Mouse (Mus musculus) erythroblast, embryonic 14.5 days (primary cell): ENCODE measurements around the gene Cdkn1c. TPM values are rescaled to one million over a fixed set of nuclear protein-coding genes. Genes with fewer than 3 reads are reported as not detected.

Experiments used
- H3K27me3 ChIP-seq: 2 replicates; pipeline ENCODE4 v1.6.1; 2012; ENCODE audit warnings: inconsistent platforms; ENCODE audit not compliant: control insufficient read depth
- H3K36me3 ChIP-seq: 2 replicates; pipeline ENCODE4 v1.6.1; 2012; ENCODE audit warnings: mild to moderate bottlenecking, inconsistent platforms; ENCODE audit not compliant: control insufficient read depth
- H3K4me1 ChIP-seq: 2 replicates; pipeline ENCODE4 v1.6.1; 2012; ENCODE audit warnings: inconsistent platforms; ENCODE audit not compliant: control insufficient read depth
- H3K4me3 ChIP-seq: replicated peaks from 2 replicates; pipeline ENCODE3; 2012; ENCODE audit warnings: moderate library complexity, mild to moderate bottlenecking, inconsistent platforms
- H3K9me3 ChIP-seq: 2 replicates; pipeline ENCODE4 v1.6.1; 2012; ENCODE audit warnings: low read length, inconsistent platforms, mixed read lengths; ENCODE audit not compliant: control insufficient read depth
- GATA1 ChIP-seq: IDR thresholded peaks from 2 replicates; pipeline ENCODE4 v1.6.1; 2012; ENCODE audit warnings: low read length, inconsistent platforms, mixed read lengths
- TAL1 ChIP-seq: IDR thresholded peaks from 3 replicates; pipeline ENCODE4 v1.6.1; 2012; ENCODE audit warnings: low read length, inconsistent platforms, mixed read lengths
- polyA plus RNA-seq: library from polyadenylated mRNA; stranded (reverse); fragments of >175 nt; gene quantifications from 2 replicates; pipeline ENCODE4 v1.2.3, GENCODE M21; 2012

The Cdkn1c gene
- polyA plus RNA-seq, 1 experiment, result 0.92 TPM

GRCm38 (mm10) chr7:143500912-143501311 is 40.1 kb upstream of the Cdkn1c start:
- peaks cover 67% of the 10 kb centered on the region for H3K27me3 ChIP-seq
- peaks cover 5% of the 10 kb centered on the region for H3K4me1 ChIP-seq
- H3K4me3 ChIP-seq, result no peak overlapping the region
- H3K9me3 ChIP-seq, result peaks cover 2% of the 10 kb centered on the region; the same call in 1 of the 2 replicates
- H3K36me3 ChIP-seq, result no peaks in the 10 kb centered on the region
- no peak for TF ChIP-seq TAL1
- TF ChIP-seq GATA1, result no peak

- H3K27me3 ChIP-seq, result peaks cover 50% of the 10 kb centered on the region
- TF ChIP-seq GATA1 (no peak), TAL1 (no peak)
- peaks cover 2% of the 10 kb centered on the region; the same call in 1 of the 2 replicates for H3K9me3 ChIP-seq
- no peaks in the 10 kb centered on the region for H3K36me3 ChIP-seq
- peaks cover 9% of the 10 kb centered on the region for H3K4me1 ChIP-seq
- no peak overlapping the region for H3K4me3 ChIP-seq
Measured at GRCm38 (mm10) chr7:143498584-143498983, 37.7 kb upstream of the Cdkn1c start.

GRCm38 (mm10) chr7:143495104-143495961 is 34.5 kb upstream of the Cdkn1c start:
- H3K36me3 ChIP-seq, result no peaks in the 10 kb centered on the region
- peaks cover 18% of the 10 kb centered on the region for H3K27me3 ChIP-seq
- no peak for TF ChIP-seq TAL1
- TF ChIP-seq GATA1, result no peak
- no peak overlapping the region for H3K4me3 ChIP-seq
- no peaks in the 10 kb centered on the region for H3K9me3 ChIP-seq
- peaks cover 8% of the 10 kb centered on the region for H3K4me1 ChIP-seq

- Histone ChIP-seq H3K9me3 (no peaks in the 10 kb centered on the region), H3K4me3 (no peak overlapping the region), H3K36me3 (no peaks in the 10 kb centered on the region), H3K4me1 (peaks cover 7% of the 10 kb centered on the region), H3K27me3 (peaks cover 4% of the 10 kb centered on the region)
- TF ChIP-seq GATA1, result no peak
- TF ChIP-seq TAL1, result no peak
Measured at GRCm38 (mm10) chr7:143493616-143494126, 32.8 kb upstream of the Cdkn1c start.

GRCm38 (mm10) chr7:143489735-143490134 is 28.9 kb upstream of the Cdkn1c start:
- no peak overlapping the region for H3K4me3 ChIP-seq
- no peak for TF ChIP-seq GATA1
- TF ChIP-seq TAL1, result no peak
- no peaks in the 10 kb centered on the region for H3K4me1 ChIP-seq
- peaks cover 2% of the 10 kb centered on the region; the same call in 1 of the 2 replicates for H3K27me3 ChIP-seq
- H3K9me3 ChIP-seq, result no peaks in the 10 kb centered on the region
- no peaks in the 10 kb centered on the region for H3K36me3 ChIP-seq

- no peak for TF ChIP-seq GATA1
- TF ChIP-seq TAL1, result no peak
- Histone ChIP-seq H3K36me3 (no peaks in the 10 kb centered on the region), H3K4me3 (no peak overlapping the region), H3K4me1 (no peaks in the 10 kb centered on the region), H3K9me3 (no peaks in the 10 kb centered on the region), H3K27me3 (peaks cover 13% of the 10 kb centered on the region)
Measured at GRCm38 (mm10) chr7:143482541-143482940, 21.7 kb upstream of the Cdkn1c start.

- TF ChIP-seq GATA1, result no peak
- no peak for TF ChIP-seq TAL1
- Histone ChIP-seq H3K4me3 (no peak overlapping the region), H3K4me1 (no peaks in the 10 kb centered on the region), H3K36me3 (no peaks in the 10 kb centered on the region), H3K27me3 (peaks cover 13% of the 10 kb centered on the region), H3K9me3 (no peaks in the 10 kb centered on the region)
Measured at GRCm38 (mm10) chr7:143481806-143482387, 21.0 kb upstream of the Cdkn1c start.

GRCm38 (mm10) chr7:143480498-143480897 is 19.6 kb upstream of the Cdkn1c start:
- Histone ChIP-seq H3K4me1 (no peaks in the 10 kb centered on the region), H3K4me3 (no peak overlapping the region), H3K27me3 (peaks cover 13% of the 10 kb centered on the region), H3K9me3 (no peaks in the 10 kb centered on the region), H3K36me3 (no peaks in the 10 kb centered on the region)
- TF ChIP-seq TAL1, result no peak
- TF ChIP-seq GATA1, result no peak

GRCm38 (mm10) chr7:143477800-143478199 is 16.9 kb upstream of the Cdkn1c start:
- H3K27me3 ChIP-seq, result peaks cover 10% of the 10 kb centered on the region

More at GRCm38 (mm10) chr7:143477800-143478199, 16.9 kb upstream of the Cdkn1c start:
- H3K9me3 ChIP-seq, result no peaks in the 10 kb centered on the region
- TF ChIP-seq TAL1, result no peak
- no peak for TF ChIP-seq GATA1
- no peaks in the 10 kb centered on the region for H3K36me3 ChIP-seq
- no peaks in the 10 kb centered on the region for H3K4me1 ChIP-seq
- H3K4me3 ChIP-seq, result no peak overlapping the region
